Mouse (Mus musculus): ENCODE measurements at regions not wholly inside any gene's neighbourhood (a gene's known extent, or its start where the extent isn't known, plus 50 kb on each side); places are given as distances from the start of the nearest gene placed in this dataset.
A peak's percentile ranks its signal among the peaks of the same experiment; 100 is the strongest.
"Not testable (repeated sequence)": the region's sequence is repeated elsewhere in the genome, so short reads cannot be mapped to it uniquely, and the experiment has no call there.

GRCm38 (mm10) chr13:44449216-44449830, 280.0 kb upstream of the Jarid2 start:
- peak; percentile 45 for DNase-seq (ENCODE audit: inconsistent ontology term)

GRCm38 (mm10) chr13:44451224-44451623, 278.1 kb upstream of the Jarid2 start:
- no peak for DNase-seq (ENCODE audit: inconsistent ontology term)

- no peak for DNase-seq (ENCODE audit: inconsistent ontology term)
Measured at GRCm38 (mm10) chr13:44453131-44453530, 276.1 kb upstream of the Jarid2 start.

- DNase-seq (ENCODE audit: inconsistent ontology term): no peak
Measured at GRCm38 (mm10) chr13:44454136-44454535, 275.1 kb upstream of the Jarid2 start.

- DNase-seq (ENCODE audit: inconsistent ontology term): no peak
Measured at GRCm38 (mm10) chr13:44455193-44455592, 274.1 kb upstream of the Jarid2 start.

- DNase-seq (ENCODE audit: inconsistent ontology term): no peak
Measured at GRCm38 (mm10) chr13:44458744-44459143, 270.5 kb upstream of the Jarid2 start.

GRCm38 (mm10) chr13:44459148-44459547, 270.1 kb upstream of the Jarid2 start:
- no peak for DNase-seq (ENCODE audit: inconsistent ontology term)

- DNase-seq (ENCODE audit: inconsistent ontology term): no peak
Measured at GRCm38 (mm10) chr13:44463675-44464074, 265.6 kb upstream of the Jarid2 start.

- DNase-seq (ENCODE audit: inconsistent ontology term): no peak
Measured at GRCm38 (mm10) chr13:44465567-44465966, 263.7 kb upstream of the Jarid2 start.

- no peak for DNase-seq (ENCODE audit: inconsistent ontology term)
Measured at GRCm38 (mm10) chr13:44468963-44469674, 260.2 kb upstream of the Jarid2 start.

GRCm38 (mm10) chr13:44469675-44470074, 259.6 kb upstream of the Jarid2 start:
- no peak for DNase-seq (ENCODE audit: inconsistent ontology term)

- DNase-seq (ENCODE audit: inconsistent ontology term): no peak
Measured at GRCm38 (mm10) chr13:44473200-44473599, 256.1 kb upstream of the Jarid2 start.

- DNase-seq (ENCODE audit: inconsistent ontology term): no peak
Measured at GRCm38 (mm10) chr13:44476901-44477300, 252.4 kb upstream of the Jarid2 start.

GRCm38 (mm10) chr13:44480128-44480527, 249.1 kb upstream of the Jarid2 start:
- DNase-seq (ENCODE audit: inconsistent ontology term): no peak

- DNase-seq (ENCODE audit: inconsistent ontology term): no peak
Measured at GRCm38 (mm10) chr13:44482661-44483060, 246.6 kb upstream of the Jarid2 start.

GRCm38 (mm10) chr13:44484582-44485329, 244.5 kb upstream of the Jarid2 start:
- DNase-seq (ENCODE audit: inconsistent ontology term): no peak

- DNase-seq (ENCODE audit: inconsistent ontology term): no peak
Measured at GRCm38 (mm10) chr13:44490935-44491465, 238.3 kb upstream of the Jarid2 start.

- DNase-seq (ENCODE audit: inconsistent ontology term): no peak
Measured at GRCm38 (mm10) chr13:44493884-44494283, 235.4 kb upstream of the Jarid2 start.

- no peak for DNase-seq (ENCODE audit: inconsistent ontology term)
Measured at GRCm38 (mm10) chr13:44495450-44495849, 233.8 kb upstream of the Jarid2 start.

- no peak for DNase-seq (ENCODE audit: inconsistent ontology term)
Measured at GRCm38 (mm10) chr13:44496596-44496995, 232.7 kb upstream of the Jarid2 start.

- DNase-seq (ENCODE audit: inconsistent ontology term): not testable (repeated sequence)
Measured at GRCm38 (mm10) chr13:44500896-44501295, 228.4 kb upstream of the Jarid2 start.

GRCm38 (mm10) chr13:44501777-44502321, 227.4 kb upstream of the Jarid2 start:
- DNase-seq (ENCODE audit: inconsistent ontology term): peak; percentile 2

Data from Muller cell, postnatal 12 days (primary cell).